Mouse (Mus musculus): Measurements from ENCODE around the gene Alox12. TPM values are rescaled to one million over a fixed set of nuclear protein-coding genes. Genes with fewer than 3 reads are reported as not detected.
A peak's percentile ranks its signal among the peaks of the same experiment; 100 is the strongest.

The Alox12 gene
- total and polyA plus RNA-seq, 3 experiments: 0.03 TPM; not detected in 2

- TF ChIP-seq TCF12 (IDR thresholded peaks at IDR 0.05; ENCODE audit: low read depth, low read length): no peak
These were observed 22.1 kb downstream of the Alox12 start (continued) for GRCm38 (mm10) chr11:70233016-70233415.

GRCm38 (mm10) chr11:70232546-70232945 lies 22.6 kb downstream of the Alox12 start:
- H3K27ac ChIP-seq (ENCODE audit: control insufficient read depth, low read depth, low read length): no peak overlapping the region
- peaks cover 0 to 6% of the 10 kb centered on the region in 2 experiments; a peak in 2 of 4 replicates for H3K36me3 ChIP-seq (ENCODE audit: control insufficient read depth in 1 of 2, insufficient read depth in 2 of 2, low read length in 2 of 2)
- H3K27me3 ChIP-seq (ENCODE audit: control insufficient read depth in 1 of 2, insufficient read depth in 2 of 2, low read length in 2 of 2): no peaks in the 10 kb centered on the region
- no peaks in the 10 kb centered on the region for H3K9me3 ChIP-seq (replicated peaks; ENCODE audit: insufficient read depth, low read length)
- H3K4me3 ChIP-seq (ENCODE audit: control insufficient read depth in 1 of 2, insufficient read depth in 1 of 2, low read depth in 2 of 2, low read length in 2 of 2): no peak overlapping the region
- H3K4me1 ChIP-seq (ENCODE audit: control insufficient read depth in 1 of 2, insufficient read depth in 2 of 2, low read length in 2 of 2): peaks cover 0 to 11% of the 10 kb centered on the region in 2 experiments; a peak in 2 of 4 replicates
- DNase-seq (ENCODE audit: low read depth, low spot score): no peak
- no peak overlapping the region for H3K9ac ChIP-seq (ENCODE audit: control insufficient read depth, low read depth, low read length, poor library complexity, severe bottlenecking)
- peaks cover under 1% of the 10 kb centered on the region; the same call in 1 of the 2 replicates for H3K79me2 ChIP-seq (ENCODE audit: control insufficient read depth, insufficient read depth, low read length, poor library complexity)
- no peak for TF ChIP-seq SMC3 (IDR thresholded peaks at IDR 0.05; ENCODE audit: low read depth, low read length)

DNA sequence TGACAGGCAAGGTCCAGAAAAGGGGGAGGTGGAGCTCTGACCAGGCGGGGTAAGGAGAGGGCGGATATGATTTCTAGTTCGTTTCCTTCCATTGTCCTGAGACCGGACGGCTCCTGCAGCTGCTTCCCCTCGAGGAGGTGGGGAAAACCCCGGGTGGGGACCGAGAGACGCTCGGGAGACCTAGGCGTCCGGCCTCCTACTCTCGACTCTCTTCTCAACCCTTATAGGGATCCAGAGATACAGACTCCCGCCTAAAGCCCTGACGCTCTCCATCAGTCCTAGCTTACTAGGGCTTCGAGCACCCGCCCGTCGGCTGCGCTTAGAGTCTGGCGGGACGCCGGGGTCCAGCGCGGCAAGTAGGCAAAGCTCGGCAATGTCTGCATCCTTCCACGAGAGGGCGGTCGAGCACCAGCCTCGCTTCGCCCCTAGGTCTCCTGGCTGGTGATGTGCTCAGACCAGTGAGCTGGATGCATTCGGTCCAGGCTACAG lies 24.9 kb downstream of the Alox12 start:
- H3K79me2 ChIP-seq (ENCODE audit: control insufficient read depth, insufficient read depth, low read length, poor library complexity): no peaks in the 10 kb centered on the region
- H3K4me1 ChIP-seq (ENCODE audit: control insufficient read depth in 1 of 2, insufficient read depth in 2 of 2, low read length in 2 of 2): peaks cover 0 to 4% of the 10 kb centered on the region in 2 experiments; a peak in 1 of 4 replicates
- H3K4me3 ChIP-seq (ENCODE audit: control insufficient read depth in 1 of 2, insufficient read depth in 1 of 2, low read depth in 2 of 2, low read length in 2 of 2): no peak overlapping the region; a peak in 1 of 4 replicates
- H3K27ac ChIP-seq (ENCODE audit: control insufficient read depth, low read depth, low read length): no peak overlapping the region
- no peaks in the 10 kb centered on the region; a peak in 1 of 4 replicates for H3K36me3 ChIP-seq (ENCODE audit: control insufficient read depth in 1 of 2, insufficient read depth in 2 of 2, low read length in 2 of 2)
- H3K9ac ChIP-seq (ENCODE audit: control insufficient read depth, low read depth, low read length, poor library complexity, severe bottlenecking): peak overlapping the region; percentile 10; the same call in 1 of the 2 replicates
- DNase-seq (ENCODE audit: low read depth, low spot score): peak; percentile 89
- no peaks in the 10 kb centered on the region for H3K27me3 ChIP-seq (ENCODE audit: control insufficient read depth in 1 of 2, insufficient read depth in 2 of 2, low read length in 2 of 2)
- H3K9me3 ChIP-seq (replicated peaks; ENCODE audit: insufficient read depth, low read length): no peaks in the 10 kb centered on the region
- 0 out of 4 replicates have a peak, but pooled peaks of 1 of the 2 experiments have one; percentile 8 for TF ChIP-seq POLR2A (IDR thresholded peaks at IDR 0.05; ENCODE audit: control insufficient read depth in 1 of 2, insufficient read depth in 1 of 2, low read depth in 1 of 2, low read length in 2 of 2, poor library complexity in 1 of 2)
- TF ChIP-seq SMC3 (IDR thresholded peaks at IDR 0.05; ENCODE audit: low read depth, low read length): peak; percentile 91
- no peak for TF ChIP-seq USF1 (IDR thresholded peaks at IDR 0.05; ENCODE audit: low read depth, low read length)
- TF ChIP-seq CTCF (IDR thresholded peaks at IDR 0.05 in 2 of 3, conservative IDR thresholded peaks at IDR 0.05 in 1 of 3; ENCODE audit: control insufficient read depth in 1 of 3, insufficient read depth in 1 of 3, low read depth in 2 of 3, low read length in 3 of 3, poor library complexity in 1 of 3, severe bottlenecking in 1 of 3): peak; percentile 95 to 98 (median 98)
- TF ChIP-seq RAD21 (IDR thresholded peaks at IDR 0.05; ENCODE audit: low read depth, low read length): peak; percentile 92
- TF ChIP-seq MYB (IDR thresholded peaks at IDR 0.05; ENCODE audit: low read depth, low read length): no peak
- no peak for TF ChIP-seq RCOR1 (IDR thresholded peaks at IDR 0.05; ENCODE audit: low read depth, low read length)
- TF ChIP-seq ZC3H11A (IDR thresholded peaks at IDR 0.05; ENCODE audit: low read depth, low read length): peak; percentile 73

GRCm38 (mm10) chr11:70229260-70230010 lies 25.7 kb downstream of the Alox12 start, which contains the start of gene Bcl6b:
Bcl6b (minus strand) TSS chr11:70229798.
- no peak for TF ChIP-seq MXI1 (IDR thresholded peaks at IDR 0.05; ENCODE audit: low read depth, low read length)
- no peak for TF ChIP-seq ZNF384 (IDR thresholded peaks at IDR 0.05; ENCODE audit: low read depth, low read length)
- TF ChIP-seq USF1 (IDR thresholded peaks at IDR 0.05; ENCODE audit: low read depth, low read length): no peak
- TF ChIP-seq ZKSCAN1 (IDR thresholded peaks at IDR 0.05; ENCODE audit: low read depth, low read length): no peak
- no peak for TF ChIP-seq ZC3H11A (IDR thresholded peaks at IDR 0.05; ENCODE audit: low read depth, low read length)
- TF ChIP-seq CHD2 (IDR thresholded peaks at IDR 0.05; ENCODE audit: low read length): no peak
- TF ChIP-seq NRF1 (IDR thresholded peaks at IDR 0.05; ENCODE audit: insufficient read depth, low read depth, low read length, poor library complexity, severe bottlenecking): no peak
- Histone ChIP-seq H3K4me1 (ENCODE audit: control insufficient read depth in 1 of 2, insufficient read depth in 2 of 2, low read length in 2 of 2) (peaks cover 0 to 4% of the 10 kb centered on the region in 2 experiments; a peak in 1 of 4 replicates), H3K36me3 (ENCODE audit: control insufficient read depth in 1 of 2, insufficient read depth in 2 of 2, low read length in 2 of 2) (no peaks in the 10 kb centered on the region; a peak in 1 of 4 replicates), H3K9ac (ENCODE audit: control insufficient read depth, low read depth, low read length, poor library complexity, severe bottlenecking) (peak within 1 kb of the TSS; percentile 10; the same call in 1 of the 2 replicates), H3K9me3 (replicated peaks; ENCODE audit: insufficient read depth, low read length) (no peaks in the 10 kb centered on the region), H3K79me2 (ENCODE audit: control insufficient read depth, insufficient read depth, low read length, poor library complexity) (no peaks in the 10 kb centered on the region), H3K27me3 (ENCODE audit: control insufficient read depth in 1 of 2, insufficient read depth in 2 of 2, low read length in 2 of 2) (no peaks in the 10 kb centered on the region), H3K4me3 (ENCODE audit: control insufficient read depth in 1 of 2, insufficient read depth in 1 of 2, low read depth in 2 of 2, low read length in 2 of 2) (no peak within 1 kb of the TSS; a peak in 1 of 4 replicates), H3K27ac (ENCODE audit: control insufficient read depth, low read depth, low read length) (no peak within 1 kb of the TSS)
- no peak for DNase-seq (ENCODE audit: low read depth, low spot score)
